Mouse (Mus musculus) central nervous system, embryonic 14 days (tissue): Measurements from ENCODE around the gene Chrna9. TPM values are rescaled to one million over a fixed set of nuclear protein-coding genes. Genes with fewer than 3 reads are reported as not detected.

Experiments
- polyA plus RNA-seq: library from polyadenylated mRNA; depleted of rRNA; stranded (reverse); fragments of >200 nt; gene quantifications from 2 replicates; pipeline ENCODE4 v1.2.3, GENCODE M21; 2012; rRNA removed

The Chrna9 gene
- polyA plus RNA-seq: 0.19 TPM in 1 of 2 replicates, not detected in the other

DNA sequence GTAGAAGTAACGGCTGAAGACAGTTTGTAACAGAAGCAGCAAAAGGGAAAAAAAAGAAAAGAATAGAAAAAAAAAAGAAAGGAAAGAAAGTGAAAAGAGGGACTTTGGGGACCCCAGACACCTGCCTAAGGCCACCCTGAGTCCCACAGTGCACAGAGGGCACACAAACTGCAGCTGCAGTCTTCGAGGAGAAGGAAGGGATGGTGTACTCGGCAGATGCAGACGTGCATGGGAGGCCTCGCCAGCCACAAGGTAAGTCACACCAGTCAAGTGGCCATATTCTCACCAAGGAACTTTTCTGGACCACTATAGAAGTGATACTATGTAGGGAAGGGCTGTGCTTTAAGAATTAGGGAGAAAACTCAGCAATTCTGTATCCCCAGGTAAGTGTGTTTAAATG is at the start of gene Chrna9:
Chrna9 (plus strand) TSS at position 139 of the 400 bp plus-strand sequence.

DNA sequence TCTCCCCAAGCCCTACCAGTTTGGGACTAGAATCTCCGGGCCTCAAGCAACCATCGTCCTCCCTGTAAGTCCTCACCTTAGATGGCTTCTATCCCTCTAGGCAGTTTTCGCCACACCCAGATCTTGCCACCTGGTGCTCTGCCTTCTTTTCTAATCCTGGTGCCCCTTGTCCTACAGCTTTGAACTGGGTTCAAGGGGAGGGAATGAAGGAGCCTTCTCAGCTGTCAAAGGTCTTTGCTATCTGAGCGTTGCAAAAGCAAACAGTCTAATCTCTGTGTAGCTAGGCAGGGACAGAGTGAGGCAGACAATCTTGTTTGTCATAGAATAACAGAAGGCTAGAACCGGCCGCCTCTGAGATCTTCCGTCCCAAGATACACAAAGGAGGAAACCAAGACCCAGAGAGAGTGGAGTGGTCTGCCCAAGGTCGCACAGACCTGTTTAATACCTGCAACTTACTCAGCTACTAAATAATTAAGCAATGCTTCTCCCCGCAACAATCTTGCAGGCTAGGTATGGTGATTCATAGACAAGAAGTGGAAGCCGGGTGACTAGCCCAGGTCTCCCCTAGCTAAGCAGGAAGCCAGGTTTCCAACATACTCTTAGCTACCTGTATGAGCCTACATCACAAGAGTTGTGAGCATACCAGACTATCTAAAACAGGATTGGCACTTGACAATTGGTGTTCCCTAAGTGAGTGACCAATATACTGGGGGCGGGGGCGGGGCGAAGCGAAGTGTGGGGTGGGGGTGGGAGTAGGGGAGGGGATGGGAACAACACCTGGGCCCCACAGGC is 69.6 kb downstream of the Chrna9 start, which contains the start of gene 9130230L23Rik:
9130230L23Rik (minus strand) TSS at position 152 of the 792 bp plus-strand sequence.

Other genes with a start within 250 kb of the Chrna9 start
- gene Pds5a, start 236.6 kb upstream of the Chrna9 start, polyA plus RNA-seq: 80.3 and 93.2 TPM in 2 replicates
- 27.9 and 28.5 TPM in 2 replicates for gene N4bp2, start 171.4 kb upstream of the Chrna9 start, polyA plus RNA-seq
- gene Rhoh, start 73.7 kb upstream of the Chrna9 start, polyA plus RNA-seq: 0.34 and 0.43 TPM in 2 replicates
- gene 9130230L23Rik, start 69.4 kb downstream of the Chrna9 start, polyA plus RNA-seq: 0.04 and 0.10 TPM in 2 replicates
- gene Rbm47, start 238.2 kb downstream of the Chrna9 start, polyA plus RNA-seq: 1.4 and 3.0 TPM in 2 replicates